Mouse (Mus musculus): ENCODE measurements around the gene Pabpc4. TPM values are rescaled to one million over a fixed set of nuclear protein-coding genes. Genes with fewer than 3 reads are reported as not detected.
"Not testable (repeated sequence)": the region's sequence is repeated elsewhere in the genome, so short reads cannot be mapped to it uniquely, and the experiment has no call there.

Pabpc4 gene
- polyA plus RNA-seq, 1 experiment from 2014 or later, result 35.6 TPM

DNA sequence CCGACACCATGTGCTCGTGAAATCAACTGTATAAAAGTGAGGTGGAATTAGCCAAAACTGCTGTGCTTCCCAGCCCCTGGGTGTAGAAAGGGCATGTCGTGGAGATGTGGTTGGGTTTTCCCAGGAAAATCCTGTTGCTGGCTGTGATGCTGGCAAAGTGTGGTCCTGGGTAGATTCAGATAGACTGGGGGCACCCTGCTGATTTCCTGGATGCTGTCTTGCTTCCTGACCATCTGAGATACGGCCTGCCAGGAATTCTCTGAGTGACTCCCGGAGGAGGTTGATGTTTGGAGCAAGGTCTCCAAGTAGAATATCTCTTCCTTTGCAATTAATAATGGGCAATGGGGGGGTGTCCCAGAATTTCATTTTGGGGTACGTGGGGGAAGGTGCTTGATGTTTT, 66.8 kb downstream of the Pabpc4 start:
- H3K27ac ChIP-seq (ENCODE audit: low read depth, low read length), result no peak overlapping the region
- DNase-seq (ENCODE audit: low spot score), result no peak
- no peaks in the 10 kb centered on the region for H3K4me1 ChIP-seq (ENCODE audit: control insufficient read depth, insufficient read depth, low read length)
- H3K4me2 ChIP-seq (ENCODE audit: low read length), result no peak overlapping the region
- H3K36me3 ChIP-seq (ENCODE audit: control insufficient read depth, insufficient read depth, low read length), result no peaks in the 10 kb centered on the region
- no peak overlapping the region for H3K9ac ChIP-seq (ENCODE audit: low read length)
- ATAC-seq, result no peak
- no peaks in the 10 kb centered on the region for H3K9me3 ChIP-seq (replicated peaks; ENCODE audit: control insufficient read depth, low read length)
- WGBS, result 69% methylated on average over 6 of the region's 6 CpGs
- H3K4me3 ChIP-seq (ENCODE audit: low read depth, low read length), result no peak overlapping the region
- no peaks in the 10 kb centered on the region for H3K27me3 ChIP-seq (replicated peaks; ENCODE audit: control insufficient read depth, insufficient read depth, low read length)

DNA sequence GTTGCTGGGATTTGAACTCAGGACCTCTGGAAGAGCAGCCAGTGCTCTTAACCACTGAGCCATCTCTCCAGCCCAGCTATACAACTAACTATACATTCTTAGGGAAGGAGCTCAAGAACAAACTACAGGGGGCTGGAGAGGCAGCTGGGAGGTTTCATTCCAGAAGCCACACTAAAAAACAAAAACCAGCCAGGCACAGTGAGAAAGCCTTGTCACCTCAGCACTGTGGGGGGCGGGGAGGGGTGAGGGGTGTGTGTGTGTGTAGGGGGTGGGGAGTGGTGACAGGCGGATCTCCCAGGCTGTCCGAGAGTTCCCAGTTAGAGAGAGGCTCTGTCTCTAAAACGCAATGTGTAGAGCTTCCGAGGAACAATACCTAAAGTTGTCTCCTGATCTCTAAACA, 69.2 kb downstream of the Pabpc4 start:
- no peak overlapping the region for H3K4me3 ChIP-seq (ENCODE audit: low read depth, low read length)
- no peaks in the 10 kb centered on the region for H3K27me3 ChIP-seq (replicated peaks; ENCODE audit: control insufficient read depth, insufficient read depth, low read length)
- no peak overlapping the region for H3K9ac ChIP-seq (ENCODE audit: low read length)
- DNase-seq (ENCODE audit: low spot score) (no peak), ATAC-seq (no peak)
- no peaks in the 10 kb centered on the region for H3K9me3 ChIP-seq (replicated peaks; ENCODE audit: control insufficient read depth, low read length)
- no peaks in the 10 kb centered on the region for H3K36me3 ChIP-seq (ENCODE audit: control insufficient read depth, insufficient read depth, low read length)
- no peak overlapping the region for H3K4me2 ChIP-seq (ENCODE audit: low read length)
- no peaks in the 10 kb centered on the region for H3K4me1 ChIP-seq (ENCODE audit: control insufficient read depth, insufficient read depth, low read length)
- WGBS, result 66% methylated on average over 5 of the region's 5 CpGs
- no peak overlapping the region for H3K27ac ChIP-seq (ENCODE audit: low read depth, low read length)

DNA sequence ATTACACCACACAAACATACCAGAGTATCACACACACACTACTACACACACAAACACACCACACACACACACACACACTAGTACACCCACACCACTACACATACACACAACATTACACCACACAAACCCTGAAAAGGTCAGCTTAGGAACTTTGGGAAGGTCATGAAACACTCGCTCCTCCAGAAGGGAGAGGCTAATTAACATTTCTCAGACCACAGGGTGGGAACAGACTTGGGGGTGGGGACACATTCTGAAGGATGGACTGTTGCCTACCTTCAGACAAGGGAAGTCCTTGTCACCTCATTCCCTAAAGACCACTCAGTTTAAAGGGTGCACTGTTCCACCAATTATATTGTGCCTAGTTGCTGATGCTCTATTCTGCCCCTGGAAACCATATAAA, 69.8 kb downstream of the Pabpc4 start:
- H3K36me3 ChIP-seq (ENCODE audit: control insufficient read depth, insufficient read depth, low read length); ATAC-seq; H3K27ac ChIP-seq (ENCODE audit: low read depth, low read length); H3K27me3 ChIP-seq (replicated peaks; ENCODE audit: control insufficient read depth, insufficient read depth, low read length); H3K9ac ChIP-seq (ENCODE audit: low read length); H3K4me1 ChIP-seq (ENCODE audit: control insufficient read depth, insufficient read depth, low read length); H3K4me2 ChIP-seq (ENCODE audit: low read length); H3K4me3 ChIP-seq (ENCODE audit: low read depth, low read length); H3K9me3 ChIP-seq (replicated peaks; ENCODE audit: control insufficient read depth, low read length); DNase-seq (ENCODE audit: low spot score): not testable (repeated sequence)
- WGBS, result 71% methylated on average over 1 of the region's 1 CpGs

DNA sequence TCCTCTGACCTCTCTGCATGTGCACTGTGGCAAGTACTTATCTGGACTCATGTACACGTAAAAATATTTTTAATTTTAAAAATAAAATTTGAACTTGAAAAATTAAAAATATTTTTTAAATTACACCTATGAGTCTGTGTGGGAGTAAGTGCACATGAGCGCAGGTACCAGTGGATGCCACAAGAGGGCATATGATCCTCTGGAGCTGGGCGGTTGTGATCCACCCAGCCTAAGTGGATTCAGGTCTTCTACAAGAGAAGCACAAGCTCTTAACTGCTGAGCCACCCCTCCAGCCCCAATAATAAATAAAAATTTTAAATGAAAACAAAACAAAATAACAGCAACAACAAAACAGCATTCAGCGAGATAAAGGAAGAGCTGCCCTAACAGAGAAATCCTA, 71.0 kb downstream of the Pabpc4 start:
- H3K36me3 ChIP-seq (ENCODE audit: control insufficient read depth, insufficient read depth, low read length), result no peaks in the 10 kb centered on the region
- no peak for ATAC-seq
- no peak overlapping the region for H3K9ac ChIP-seq (ENCODE audit: low read length)
- no peak for DNase-seq (ENCODE audit: low spot score)
- no peaks in the 10 kb centered on the region for H3K4me1 ChIP-seq (ENCODE audit: control insufficient read depth, insufficient read depth, low read length)
- H3K27ac ChIP-seq (ENCODE audit: low read depth, low read length), result no peak overlapping the region
- no peak overlapping the region for H3K4me2 ChIP-seq (ENCODE audit: low read length)
- no peaks in the 10 kb centered on the region for H3K9me3 ChIP-seq (replicated peaks; ENCODE audit: control insufficient read depth, low read length)
- WGBS, result 96% methylated on average over 4 of the region's 4 CpGs
- no peaks in the 10 kb centered on the region for H3K27me3 ChIP-seq (replicated peaks; ENCODE audit: control insufficient read depth, insufficient read depth, low read length)
- H3K4me3 ChIP-seq (ENCODE audit: low read depth, low read length), result no peak overlapping the region

DNA sequence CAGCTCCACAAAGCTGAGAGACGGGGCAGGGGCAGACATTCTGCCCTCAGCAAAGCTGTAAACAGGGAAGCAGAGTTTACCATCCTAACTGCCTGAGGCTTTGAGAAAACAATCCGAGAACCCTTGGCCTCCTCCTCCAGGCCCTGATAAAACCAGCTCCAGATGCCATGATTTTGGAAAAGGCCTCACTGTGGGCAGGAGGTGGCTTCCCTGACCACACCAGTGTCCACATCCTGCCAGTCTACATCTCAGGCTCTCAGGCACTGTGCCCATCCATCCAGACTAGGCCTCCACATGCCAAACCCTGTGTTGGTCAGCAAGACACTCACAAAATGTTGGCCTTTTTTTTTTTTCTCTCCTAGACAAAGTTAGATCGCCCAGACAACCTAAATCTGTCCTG, 72.0 kb downstream of the Pabpc4 start:
- no peak overlapping the region for H3K4me2 ChIP-seq (ENCODE audit: low read length)
- H3K4me3 ChIP-seq (ENCODE audit: low read depth, low read length), result no peak overlapping the region
- no peak overlapping the region for H3K9ac ChIP-seq (ENCODE audit: low read length)
- no peaks in the 10 kb centered on the region for H3K4me1 ChIP-seq (ENCODE audit: control insufficient read depth, insufficient read depth, low read length)
- no peaks in the 10 kb centered on the region for H3K9me3 ChIP-seq (replicated peaks; ENCODE audit: control insufficient read depth, low read length)
- ATAC-seq (no peak), DNase-seq (ENCODE audit: low spot score) (no peak)
- H3K27me3 ChIP-seq (replicated peaks; ENCODE audit: control insufficient read depth, insufficient read depth, low read length), result no peaks in the 10 kb centered on the region
- no peak overlapping the region for H3K27ac ChIP-seq (ENCODE audit: low read depth, low read length)
- WGBS, result 83% methylated on average over 3 of the region's 3 CpGs
- no peaks in the 10 kb centered on the region for H3K36me3 ChIP-seq (ENCODE audit: control insufficient read depth, insufficient read depth, low read length)

DNA sequence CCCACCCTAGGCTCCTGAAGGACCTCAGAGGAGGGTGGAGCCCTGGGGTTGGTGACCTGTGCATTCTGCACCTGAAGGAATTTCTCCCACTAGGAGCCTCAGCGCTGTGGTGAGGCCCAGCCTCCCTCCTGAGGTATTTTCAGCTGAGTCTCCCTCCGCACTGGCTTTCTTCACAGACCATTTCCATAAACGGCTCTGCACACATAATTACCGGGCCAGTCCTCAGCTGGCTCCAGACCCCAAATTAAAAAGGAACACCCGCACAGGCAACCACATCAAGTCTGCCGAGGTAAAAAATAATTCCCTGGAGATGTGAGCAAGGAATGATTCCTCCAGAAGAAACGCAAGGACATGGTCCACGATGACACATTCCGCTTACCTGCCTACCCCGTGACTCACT, 73.1 kb downstream of the Pabpc4 start:
- H3K9me3 ChIP-seq (replicated peaks; ENCODE audit: control insufficient read depth, low read length); DNase-seq (ENCODE audit: low spot score); H3K27ac ChIP-seq (ENCODE audit: low read depth, low read length); H3K27me3 ChIP-seq (replicated peaks; ENCODE audit: control insufficient read depth, insufficient read depth, low read length); H3K4me3 ChIP-seq (ENCODE audit: low read depth, low read length); H3K4me1 ChIP-seq (ENCODE audit: control insufficient read depth, insufficient read depth, low read length); ATAC-seq; H3K9ac ChIP-seq (ENCODE audit: low read length); H3K4me2 ChIP-seq (ENCODE audit: low read length); H3K36me3 ChIP-seq (ENCODE audit: control insufficient read depth, insufficient read depth, low read length): not testable (repeated sequence)
- WGBS, result 79% methylated on average over 10 of the region's 10 CpGs

DNA sequence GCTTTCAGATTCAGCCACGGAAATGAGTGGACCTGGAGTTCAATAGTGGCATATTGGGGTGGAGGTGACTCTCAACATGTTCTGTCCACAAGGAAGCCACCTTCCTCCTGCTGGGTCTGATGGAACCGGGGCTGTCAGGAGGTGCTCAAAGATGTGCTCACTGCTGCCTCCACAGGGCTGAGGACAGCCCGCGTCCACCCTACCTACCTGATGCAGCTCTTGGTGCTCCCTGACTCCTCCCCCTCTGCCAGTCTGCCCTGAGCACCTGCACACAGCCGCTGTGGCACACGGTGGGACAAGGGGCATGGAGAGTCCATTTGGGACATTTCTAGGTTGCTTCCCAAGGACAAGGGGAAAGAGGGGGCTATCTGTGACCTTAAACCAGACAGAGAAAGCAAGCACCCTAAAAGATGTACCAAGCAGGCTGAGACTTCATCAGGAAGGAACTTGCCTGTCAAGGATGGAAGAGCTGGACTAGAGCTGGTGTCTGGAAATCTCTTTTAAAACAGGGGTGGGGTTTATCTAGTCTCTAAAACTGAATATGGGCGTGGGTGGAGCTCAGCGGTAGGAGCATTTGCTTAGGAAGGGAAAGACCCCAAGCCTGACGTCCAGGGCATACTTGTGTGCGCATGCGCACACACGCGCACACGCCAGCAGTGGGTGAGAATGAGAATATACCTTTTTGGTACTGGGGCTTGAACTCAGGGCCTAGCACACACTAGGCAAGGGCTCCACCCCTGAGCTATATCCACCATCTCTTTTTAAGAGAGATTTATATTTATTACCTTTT, 73.8 kb downstream of the Pabpc4 start:
- Histone ChIP-seq H3K4me2 (ENCODE audit: low read length) (no peak overlapping the region), H3K9me3 (replicated peaks; ENCODE audit: control insufficient read depth, low read length) (no peaks in the 10 kb centered on the region), H3K27ac (ENCODE audit: low read depth, low read length) (no peak overlapping the region), H3K4me1 (ENCODE audit: control insufficient read depth, insufficient read depth, low read length) (no peaks in the 10 kb centered on the region), H3K27me3 (replicated peaks; ENCODE audit: control insufficient read depth, insufficient read depth, low read length) (peaks cover 8% of the 10 kb centered on the region; the same call in 1 of the 2 replicates), H3K4me3 (ENCODE audit: low read depth, low read length) (no peak overlapping the region), H3K9ac (ENCODE audit: low read length) (no peak overlapping the region), H3K36me3 (ENCODE audit: control insufficient read depth, insufficient read depth, low read length) (no peaks in the 10 kb centered on the region)
- DNase-seq (ENCODE audit: low spot score), result no peak
- 69% methylated on average over 14 of the region's 14 CpGs for WGBS
- ATAC-seq, result no peak

DNA sequence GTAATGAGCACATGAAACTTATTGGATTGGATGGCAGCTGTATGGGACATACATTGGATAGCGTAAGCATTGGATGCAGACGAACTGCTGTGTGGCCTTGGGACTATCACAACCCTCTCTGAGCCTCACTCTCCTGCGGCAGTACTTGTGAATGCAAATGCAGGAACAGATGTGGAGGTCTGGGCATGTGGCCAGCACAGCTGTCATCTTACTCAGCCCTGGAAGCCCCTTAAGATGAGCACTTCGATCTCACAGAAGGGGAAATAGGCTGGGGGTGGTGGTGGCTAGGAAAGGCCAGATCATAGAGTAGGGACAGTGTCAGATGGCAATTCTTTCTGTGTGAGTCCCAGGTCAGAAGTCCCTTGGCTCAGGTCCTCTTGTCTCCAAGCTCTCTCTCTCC, 75.5 kb downstream of the Pabpc4 start:
- Histone ChIP-seq H3K9ac (ENCODE audit: low read length) (no peak overlapping the region), H3K36me3 (ENCODE audit: control insufficient read depth, insufficient read depth, low read length) (no peaks in the 10 kb centered on the region), H3K27me3 (replicated peaks; ENCODE audit: control insufficient read depth, insufficient read depth, low read length) (peaks cover 24% of the 10 kb centered on the region), H3K9me3 (replicated peaks; ENCODE audit: control insufficient read depth, low read length) (no peaks in the 10 kb centered on the region), H3K27ac (ENCODE audit: low read depth, low read length) (no peak overlapping the region), H3K4me2 (ENCODE audit: low read length) (no peak overlapping the region), H3K4me1 (ENCODE audit: control insufficient read depth, insufficient read depth, low read length) (peaks cover 4% of the 10 kb centered on the region; the same call in 1 of the 2 replicates), H3K4me3 (ENCODE audit: low read depth, low read length) (no peak overlapping the region)
- DNase-seq (ENCODE audit: low spot score), result peak; percentile 9
- ATAC-seq, result no peak
- 81% methylated on average over 4 of the region's 4 CpGs for WGBS

DNA sequence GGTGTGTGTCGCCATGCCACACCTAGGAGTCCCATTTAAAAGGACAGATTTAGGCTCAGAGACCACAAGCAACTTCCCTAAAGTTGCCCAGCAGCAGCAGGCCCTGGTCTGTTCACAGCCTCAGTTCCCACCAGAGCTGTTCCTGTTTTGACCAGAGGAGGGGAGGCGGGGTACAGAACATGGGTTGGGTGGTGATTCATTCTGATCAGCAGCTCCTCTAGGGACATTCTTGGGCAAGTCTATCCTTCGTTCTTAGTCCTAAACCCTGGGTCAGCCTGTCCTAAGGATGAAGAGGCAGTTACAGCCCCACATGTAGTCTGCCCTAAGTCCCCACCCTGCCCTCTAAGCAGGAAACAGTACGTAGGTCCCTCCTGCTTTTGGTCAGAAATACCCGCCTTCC, 78.1 kb downstream of the Pabpc4 start:
- H3K27me3 ChIP-seq (replicated peaks; ENCODE audit: control insufficient read depth, insufficient read depth, low read length), result peaks cover 40% of the 10 kb centered on the region
- no peak for ATAC-seq
- no peak overlapping the region for H3K4me3 ChIP-seq (ENCODE audit: low read depth, low read length)
- 66% methylated on average over 5 of the region's 5 CpGs for WGBS
- no peaks in the 10 kb centered on the region for H3K9me3 ChIP-seq (replicated peaks; ENCODE audit: control insufficient read depth, low read length)
- H3K4me2 ChIP-seq (ENCODE audit: low read length), result no peak overlapping the region
- peaks cover 11% of the 10 kb centered on the region for H3K4me1 ChIP-seq (ENCODE audit: control insufficient read depth, insufficient read depth, low read length)
- DNase-seq (ENCODE audit: low spot score), result no peak
- H3K27ac ChIP-seq (ENCODE audit: low read depth, low read length), result no peak overlapping the region
- no peaks in the 10 kb centered on the region for H3K36me3 ChIP-seq (ENCODE audit: control insufficient read depth, insufficient read depth, low read length)
- H3K9ac ChIP-seq (ENCODE audit: low read length), result no peak overlapping the region
